Mouse (Mus musculus) heart, embryonic 10.5 days (tissue): ENCODE measurements at regions not wholly inside any gene's neighbourhood (a gene's known extent, or its start where the extent isn't known, plus 50 kb on each side); places are given as distances from the start of the nearest gene placed in this dataset.

Source experiments
- DNase-seq: peaks from one replicate; pipeline ENCODE4 v3.0.0-alpha.2; 2017; ENCODE audit warnings: low spot score
- H3K27ac ChIP-seq: fragments of 300-500 bp; sonication (generic); 2 replicates; pipeline ENCODE4 v1.5.1; 2016; ENCODE audit warnings: mild to moderate bottlenecking
- H3K27me3 ChIP-seq: fragments of 300-500 bp; sonication (generic); 2 replicates; pipeline ENCODE4 v1.6.1; 2016; ENCODE audit warnings: mild to moderate bottlenecking; ENCODE audit not compliant: poor library complexity, insufficient read depth, severe bottlenecking
- H3K36me3 ChIP-seq: fragments of 300-500 bp; sonication (generic); 2 replicates; pipeline ENCODE4 v1.6.1; 2016; ENCODE audit warnings: mild to moderate bottlenecking, moderate library complexity
- H3K4me1 ChIP-seq: fragments of 300-500 bp; sonication (generic); 2 replicates; pipeline ENCODE4 v1.6.1; 2016; ENCODE audit warnings: mild to moderate bottlenecking
- H3K4me3 ChIP-seq: fragments of 300-500 bp; sonication (generic); 2 replicates; pipeline ENCODE4 v1.5.1; 2016; ENCODE audit warnings: mild to moderate bottlenecking, moderate library complexity
- H3K9me3 ChIP-seq: fragments of 300-500 bp; sonication (generic); 2 replicates; pipeline ENCODE4 v1.6.1; 2016; ENCODE audit warnings: mild to moderate bottlenecking, moderate library complexity
- WGBS: fragments of 180-500 bp; shearing (Covaris S2); methylation state at CpG from one replicate; pipeline ENCODE4 v1.1.7; 2016; 5-methylcytosine and 5-hydroxymethylcytosine counted together

DNA sequence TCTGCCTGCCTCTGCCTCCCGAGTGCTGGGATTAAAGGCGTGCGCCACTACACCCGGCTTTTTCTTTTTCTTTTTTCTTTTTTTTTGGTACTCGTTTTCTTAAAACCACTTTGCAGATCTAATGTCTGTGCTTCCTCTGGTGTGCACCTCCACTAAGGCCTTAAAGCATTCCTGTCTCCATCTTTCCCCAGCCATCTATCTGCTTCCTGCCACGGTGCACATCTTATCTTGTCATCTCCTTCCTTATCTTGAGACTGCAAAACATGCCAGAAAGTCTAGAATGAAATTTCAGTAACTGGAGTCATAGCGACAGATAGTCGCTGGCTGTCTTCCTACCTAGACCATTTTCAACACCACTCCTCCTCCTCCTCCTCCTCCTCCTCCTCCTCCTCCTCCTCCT, 74.9 kb downstream of the Zfp281 start:
- Histone ChIP-seq H3K36me3 (no peaks in the 10 kb centered on the region), H3K27me3 (no peaks in the 10 kb centered on the region), H3K9me3 (no peaks in the 10 kb centered on the region), H3K27ac (no peak overlapping the region), H3K4me1 (peaks cover 26% of the 10 kb centered on the region), H3K4me3 (no peak overlapping the region)
- WGBS = 70% methylated on average over 8 of the region's 8 CpGs
- DNase-seq = no peak

DNA sequence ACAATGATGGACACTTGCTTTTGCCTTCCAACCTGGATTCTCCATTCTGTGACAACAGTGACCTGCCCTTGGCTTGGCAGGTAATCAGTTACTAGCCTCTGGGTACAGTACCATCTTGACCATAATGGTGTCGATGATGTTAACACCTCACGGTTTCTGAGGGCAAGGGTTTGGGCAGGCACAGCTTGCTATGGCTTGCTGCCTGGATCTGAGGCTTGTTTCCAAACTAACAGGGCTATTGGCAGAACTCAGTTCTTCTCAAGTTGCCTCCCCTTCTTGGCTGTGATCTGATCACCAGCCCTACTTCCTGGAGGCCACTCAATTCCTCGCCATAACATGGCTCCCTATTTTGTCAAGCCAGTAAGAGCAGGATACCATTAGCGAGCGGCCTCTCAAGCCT, 79.4 kb downstream of the Zfp281 start:
- H3K36me3 ChIP-seq = no peaks in the 10 kb centered on the region
- no peak overlapping the region for H3K4me3 ChIP-seq
- WGBS = 89% methylated on average over 5 of the region's 5 CpGs
- no peaks in the 10 kb centered on the region for H3K4me1 ChIP-seq
- H3K27me3 ChIP-seq = no peaks in the 10 kb centered on the region
- H3K27ac ChIP-seq = no peak overlapping the region
- H3K9me3 ChIP-seq = no peaks in the 10 kb centered on the region
- DNase-seq = no peak

DNA sequence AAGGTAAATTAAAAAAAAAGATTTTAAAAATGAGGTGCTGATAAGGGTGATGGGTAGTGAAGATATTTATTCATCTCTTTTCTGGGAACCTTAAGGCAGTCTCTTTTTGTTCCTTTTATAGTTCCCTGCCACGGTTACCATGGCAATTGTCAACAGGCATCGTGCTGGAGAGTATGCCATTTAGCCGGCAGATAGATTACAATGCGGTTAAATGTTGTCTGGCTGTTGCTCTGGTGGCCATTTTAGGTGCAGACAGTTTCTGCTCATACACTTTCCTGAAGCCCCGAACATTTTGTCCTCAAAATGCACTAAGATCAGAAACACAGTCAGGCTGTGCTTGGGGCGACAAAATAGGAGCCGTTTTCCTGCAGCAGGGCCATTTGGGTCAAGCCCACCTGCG, 81.8 kb downstream of the Zfp281 start:
- Histone ChIP-seq H3K9me3 (no peaks in the 10 kb centered on the region), H3K36me3 (no peaks in the 10 kb centered on the region), H3K4me1 (no peaks in the 10 kb centered on the region), H3K27ac (no peak overlapping the region), H3K27me3 (no peaks in the 10 kb centered on the region), H3K4me3 (no peak overlapping the region)
- no peak for DNase-seq
- WGBS = 72% methylated on average over 8 of the region's 8 CpGs

DNA sequence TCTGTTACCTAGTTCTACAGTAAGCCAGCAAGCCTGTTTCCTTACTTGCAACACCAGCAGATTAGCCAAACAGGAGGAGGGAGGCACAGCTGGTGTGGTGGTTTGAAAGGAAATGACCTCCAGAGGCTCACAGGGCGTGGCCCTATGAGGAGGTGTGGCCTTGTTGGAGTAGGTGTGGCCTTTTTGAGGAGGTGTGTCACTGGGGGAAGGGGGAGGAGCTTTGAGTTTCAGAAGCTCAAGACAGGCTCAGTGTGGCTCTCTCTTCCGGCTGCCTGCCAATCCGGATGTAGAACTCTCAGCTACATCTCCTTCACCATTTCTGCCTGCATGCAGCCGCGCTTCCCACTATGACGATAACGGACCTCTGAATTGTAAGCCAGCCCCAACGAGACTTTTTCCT, 82.7 kb downstream of the Zfp281 start:
- Histone ChIP-seq H3K4me1 (no peaks in the 10 kb centered on the region), H3K27ac (no peak overlapping the region), H3K36me3 (no peaks in the 10 kb centered on the region), H3K9me3 (no peaks in the 10 kb centered on the region), H3K4me3 (no peak overlapping the region), H3K27me3 (no peaks in the 10 kb centered on the region)
- no peak for DNase-seq
- 64% methylated on average over 8 of the region's 8 CpGs for WGBS

DNA sequence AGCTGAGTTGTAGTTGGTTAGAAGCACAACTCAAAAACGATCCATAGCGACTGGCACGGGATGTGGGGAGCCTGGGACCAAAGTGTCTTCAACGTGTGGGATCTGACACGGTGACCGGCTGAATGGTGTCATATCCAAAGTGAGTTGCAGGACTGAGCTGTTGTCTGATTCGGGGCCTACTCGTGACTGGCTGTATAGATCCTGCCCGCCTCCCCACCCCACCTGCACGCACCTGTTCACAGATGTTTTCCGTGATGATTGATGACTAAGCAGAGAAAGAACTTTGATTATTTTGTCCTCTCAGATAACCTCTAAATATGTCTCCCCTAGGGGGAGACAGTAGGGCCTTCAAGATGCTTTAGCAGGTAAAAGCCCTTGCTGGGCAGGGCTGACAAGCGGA, 83.2 kb downstream of the Zfp281 start:
- no peaks in the 10 kb centered on the region for H3K9me3 ChIP-seq
- H3K27ac ChIP-seq = no peak overlapping the region
- H3K4me1 ChIP-seq = no peaks in the 10 kb centered on the region
- H3K4me3 ChIP-seq = no peak overlapping the region
- no peak for DNase-seq
- H3K36me3 ChIP-seq = no peaks in the 10 kb centered on the region
- no peaks in the 10 kb centered on the region for H3K27me3 ChIP-seq
- WGBS = 87% methylated on average over 12 of the region's 12 CpGs

DNA sequence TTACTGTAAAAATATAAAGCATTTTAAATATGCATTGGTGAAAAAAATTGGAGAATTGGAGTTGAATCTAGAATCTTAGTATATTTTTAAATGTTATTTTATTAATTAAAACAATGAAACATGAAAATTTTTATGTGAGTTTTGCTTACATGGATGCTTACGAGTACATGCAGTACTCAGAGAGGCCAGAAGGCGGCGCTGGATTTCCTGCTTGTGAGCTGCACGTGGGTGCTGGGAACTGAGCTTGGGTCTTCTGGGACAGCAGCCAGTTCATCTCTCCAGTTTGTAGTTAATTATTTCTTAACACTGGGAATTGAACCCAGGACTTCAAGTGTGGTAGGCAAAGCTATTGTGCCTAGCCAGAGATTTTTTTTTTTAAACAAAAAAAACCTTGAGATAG, 85.5 kb downstream of the Zfp281 start:
- H3K4me1 ChIP-seq = no peaks in the 10 kb centered on the region
- no peak for DNase-seq
- no peaks in the 10 kb centered on the region for H3K27me3 ChIP-seq
- no peaks in the 10 kb centered on the region for H3K36me3 ChIP-seq
- H3K4me3 ChIP-seq = no peak overlapping the region
- no peaks in the 10 kb centered on the region for H3K9me3 ChIP-seq
- 70% methylated on average over 4 of the region's 4 CpGs for WGBS
- no peak overlapping the region for H3K27ac ChIP-seq

DNA sequence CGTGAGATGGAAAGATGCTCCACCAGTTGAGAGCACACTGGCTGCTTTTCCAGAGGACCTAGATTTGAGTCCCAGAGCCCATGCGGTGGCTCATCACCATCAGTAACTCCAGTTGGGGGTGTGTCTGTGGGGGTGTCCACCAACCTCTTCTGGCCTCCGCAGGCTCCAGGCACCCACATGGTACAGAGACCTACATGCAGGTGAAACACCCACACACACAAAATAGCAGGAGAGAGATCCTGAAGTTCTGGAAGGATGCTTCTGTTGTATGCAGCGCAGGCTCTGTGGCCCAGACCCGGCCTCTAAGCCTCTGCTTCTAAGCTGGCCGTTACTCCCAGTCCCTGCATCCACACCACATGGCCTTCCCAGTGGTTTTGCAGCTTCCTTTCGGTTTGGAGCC, 86.5 kb downstream of the Zfp281 start:
- Histone ChIP-seq H3K36me3 (no peaks in the 10 kb centered on the region), H3K4me1 (no peaks in the 10 kb centered on the region), H3K9me3 (no peaks in the 10 kb centered on the region), H3K27ac (no peak overlapping the region), H3K27me3 (no peaks in the 10 kb centered on the region), H3K4me3 (no peak overlapping the region)
- no peak for DNase-seq
- 74% methylated on average over 7 of the region's 7 CpGs for WGBS

DNA sequence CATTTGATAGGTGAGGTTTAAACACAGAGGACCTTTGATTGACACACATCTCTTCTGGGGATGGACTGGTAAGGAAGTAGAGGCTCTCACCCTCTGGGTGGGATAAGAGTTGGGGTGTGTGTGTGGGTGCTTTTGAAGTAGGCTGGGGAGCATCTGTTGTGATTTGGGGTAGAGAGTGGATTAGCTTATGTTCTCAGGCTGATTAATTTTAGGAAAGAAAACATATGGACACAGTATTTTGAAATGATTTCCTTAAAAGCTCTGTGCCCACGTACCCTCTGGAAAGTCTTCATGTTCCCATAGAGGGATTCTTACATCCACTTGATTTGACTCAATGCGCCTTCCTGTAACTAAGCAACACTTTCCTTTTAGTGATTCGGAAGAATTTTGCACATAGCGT, 89.4 kb downstream of the Zfp281 start:
- no peaks in the 10 kb centered on the region for H3K27me3 ChIP-seq
- H3K4me1 ChIP-seq = peaks cover 7% of the 10 kb centered on the region
- DNase-seq = no peak
- no peak overlapping the region for H3K27ac ChIP-seq
- WGBS = 87% methylated on average over 4 of the region's 4 CpGs
- H3K9me3 ChIP-seq = no peaks in the 10 kb centered on the region
- no peaks in the 10 kb centered on the region for H3K36me3 ChIP-seq
- no peak overlapping the region for H3K4me3 ChIP-seq

DNA sequence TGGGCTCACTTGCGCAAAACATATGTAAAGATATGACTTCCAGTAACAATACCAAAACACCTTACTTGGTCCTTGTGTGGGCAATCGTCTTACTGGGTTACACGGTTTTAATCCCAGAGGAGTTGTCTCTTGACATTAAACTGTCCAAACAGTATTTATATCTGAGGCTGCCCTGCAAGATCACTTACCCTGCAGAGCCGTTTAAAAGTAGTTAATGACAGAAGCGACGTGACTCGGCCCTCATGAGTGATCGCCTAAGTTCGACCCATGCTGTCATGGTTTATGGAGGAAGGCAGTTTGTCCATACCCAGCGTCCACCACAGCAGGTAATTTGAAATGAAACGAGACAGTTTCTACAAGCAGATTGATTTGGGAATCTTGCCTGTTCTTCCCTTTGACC, 90.3 kb downstream of the Zfp281 start:
- no peaks in the 10 kb centered on the region for H3K9me3 ChIP-seq
- H3K27ac ChIP-seq = no peak overlapping the region
- H3K36me3 ChIP-seq = no peaks in the 10 kb centered on the region
- no peak for DNase-seq
- no peak overlapping the region for H3K4me3 ChIP-seq
- 81% methylated on average over 11 of the region's 11 CpGs for WGBS
- H3K4me1 ChIP-seq = peaks cover 7% of the 10 kb centered on the region
- no peaks in the 10 kb centered on the region for H3K27me3 ChIP-seq

DNA sequence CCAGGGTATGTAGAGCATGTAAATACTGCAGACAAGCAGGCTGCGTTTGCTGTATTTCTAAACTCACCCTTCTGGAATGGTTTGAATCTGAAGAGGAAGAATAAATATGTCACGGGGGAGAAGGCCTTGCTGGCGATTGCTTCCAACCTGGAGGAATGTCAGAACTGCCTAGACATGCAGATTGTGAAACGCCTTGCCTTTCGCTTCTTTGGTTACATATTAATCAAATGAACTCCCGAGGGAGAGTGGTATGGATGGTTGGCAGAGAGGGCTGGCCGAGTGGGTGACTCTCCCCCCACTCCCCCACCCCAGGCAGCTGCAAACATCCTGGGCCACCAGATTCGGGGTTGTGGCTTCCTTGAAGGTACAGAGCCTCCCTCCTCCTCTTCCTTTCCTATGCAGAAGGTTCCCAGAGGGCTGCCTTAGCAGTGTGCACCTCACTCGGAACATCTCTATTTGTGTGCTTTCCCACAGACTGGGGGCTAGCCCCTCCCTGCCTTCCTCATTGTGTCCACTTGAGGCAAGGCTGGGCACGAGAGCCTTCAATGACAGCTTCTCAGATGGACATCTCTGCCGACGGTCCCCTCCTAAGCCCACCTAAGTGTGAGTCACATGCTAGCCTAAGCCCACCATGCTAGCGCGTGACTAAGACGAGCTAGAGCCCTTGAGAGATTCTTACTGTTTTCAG, 93.3 kb downstream of the Zfp281 start:
- Histone ChIP-seq H3K27ac (no peak overlapping the region), H3K27me3 (no peaks in the 10 kb centered on the region), H3K9me3 (no peaks in the 10 kb centered on the region), H3K4me1 (peaks cover 7% of the 10 kb centered on the region), H3K36me3 (no peaks in the 10 kb centered on the region), H3K4me3 (no peak overlapping the region)
- 60% methylated on average over 15 of the region's 15 CpGs for WGBS
- DNase-seq = no peak

DNA sequence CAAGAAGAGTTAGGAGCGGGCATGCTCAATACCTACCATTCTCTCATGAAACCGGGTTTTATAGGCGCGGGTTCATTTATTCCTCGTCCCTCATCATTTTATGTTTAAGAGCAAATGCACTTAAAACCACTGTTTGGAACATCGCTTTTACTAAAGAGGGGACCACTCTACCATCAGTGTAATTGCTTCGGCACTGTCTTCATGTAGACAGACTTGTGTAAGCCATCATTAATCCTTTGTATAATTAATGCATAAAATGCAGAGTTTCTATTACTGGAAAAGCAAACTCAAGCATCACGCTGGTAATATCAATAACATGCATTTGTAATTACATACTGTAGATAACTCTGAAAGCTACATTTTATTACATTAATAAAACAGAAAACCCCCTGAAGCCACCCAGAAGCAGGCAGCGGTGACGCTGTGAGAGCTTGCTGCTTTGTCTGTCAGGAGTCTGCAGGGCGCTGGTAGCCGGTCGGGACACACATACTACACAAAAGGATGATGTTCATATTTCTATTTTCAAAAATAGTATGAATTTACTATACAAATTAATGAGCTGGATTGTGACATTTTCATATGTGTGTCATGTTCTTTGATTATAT, 99.2 kb downstream of the Zfp281 start:
- no peaks in the 10 kb centered on the region for H3K36me3 ChIP-seq
- no peaks in the 10 kb centered on the region for H3K4me1 ChIP-seq
- no peak overlapping the region for H3K4me3 ChIP-seq
- no peak overlapping the region for H3K27ac ChIP-seq
- no peaks in the 10 kb centered on the region for H3K9me3 ChIP-seq
- 93% methylated on average over 13 of the region's 13 CpGs for WGBS
- H3K27me3 ChIP-seq = no peaks in the 10 kb centered on the region
- no peak for DNase-seq

DNA sequence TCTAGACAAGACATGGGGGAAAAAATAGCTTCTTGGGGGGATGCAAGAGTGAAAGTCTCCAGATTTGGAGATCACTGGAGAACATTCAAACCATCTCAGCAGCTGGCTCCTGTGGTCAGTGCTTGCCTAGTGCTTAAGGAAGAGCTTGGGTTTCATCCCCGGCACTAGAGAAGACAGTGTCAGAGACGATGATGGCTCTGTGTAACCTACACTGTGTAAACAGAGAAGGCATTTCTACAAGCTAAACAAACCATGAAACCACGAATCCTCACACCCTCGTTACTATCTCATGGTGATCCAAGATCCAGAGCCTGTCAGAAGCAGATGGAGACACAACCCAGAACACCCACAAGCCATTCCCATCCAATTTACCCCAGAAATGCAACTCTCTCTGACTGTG, 100.5 kb downstream of the Zfp281 start:
- DNase-seq = no peak
- Histone ChIP-seq H3K27me3 (no peaks in the 10 kb centered on the region), H3K4me1 (no peaks in the 10 kb centered on the region), H3K9me3 (no peaks in the 10 kb centered on the region), H3K27ac (no peak overlapping the region), H3K4me3 (no peak overlapping the region), H3K36me3 (no peaks in the 10 kb centered on the region)
- 37% methylated on average over 4 of the region's 4 CpGs for WGBS

DNA sequence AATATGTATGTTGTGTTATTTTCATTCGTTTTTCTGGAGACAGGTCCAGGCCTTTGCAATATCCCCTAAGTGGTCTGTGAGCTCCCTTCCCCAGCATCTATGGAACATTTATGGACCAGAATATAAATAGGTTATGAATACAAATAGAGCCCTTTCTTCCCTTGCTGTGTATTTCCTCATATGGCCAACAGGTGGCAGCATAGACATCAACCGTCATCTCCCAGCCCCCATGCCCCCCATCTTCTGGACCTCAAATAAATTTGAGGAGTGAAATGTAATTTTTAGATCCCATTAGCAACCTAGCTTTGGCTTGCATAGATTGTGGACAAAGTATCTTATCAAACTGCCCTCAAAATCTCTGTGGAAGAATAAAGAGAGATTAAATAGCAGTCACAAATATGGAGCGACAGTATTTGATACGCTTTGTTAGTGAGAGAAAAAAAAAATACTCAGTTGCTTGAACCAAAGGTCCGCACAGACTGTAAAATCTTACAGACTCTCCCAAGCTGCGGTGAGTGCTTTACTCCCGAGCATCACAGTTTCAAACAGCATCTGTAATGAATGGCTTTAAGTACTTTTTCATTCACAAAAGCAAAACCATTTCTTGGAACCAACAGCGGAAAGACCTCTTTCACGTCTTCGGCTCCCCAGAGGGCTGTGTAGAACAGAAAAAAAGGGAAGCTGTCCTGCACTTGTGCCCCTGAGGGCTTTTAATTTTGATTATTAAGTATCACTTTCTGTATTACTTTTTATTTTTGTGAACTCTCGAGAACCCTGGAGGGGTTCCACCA, 101.6 kb downstream of the Zfp281 start:
- 0 out of 2 replicates have a peak, but pooled peaks cover 5% of the 10 kb centered on the region for H3K27me3 ChIP-seq
- DNase-seq = no peak
- no peak overlapping the region for H3K27ac ChIP-seq
- 69% methylated on average over 11 of the region's 11 CpGs for WGBS
- H3K4me3 ChIP-seq = no peak overlapping the region
- H3K36me3 ChIP-seq = no peaks in the 10 kb centered on the region
- no peaks in the 10 kb centered on the region for H3K9me3 ChIP-seq
- H3K4me1 ChIP-seq = no peaks in the 10 kb centered on the region
